ENCODE assay signal across 11 mouse cellular contexts in the genomic region with DNA sequence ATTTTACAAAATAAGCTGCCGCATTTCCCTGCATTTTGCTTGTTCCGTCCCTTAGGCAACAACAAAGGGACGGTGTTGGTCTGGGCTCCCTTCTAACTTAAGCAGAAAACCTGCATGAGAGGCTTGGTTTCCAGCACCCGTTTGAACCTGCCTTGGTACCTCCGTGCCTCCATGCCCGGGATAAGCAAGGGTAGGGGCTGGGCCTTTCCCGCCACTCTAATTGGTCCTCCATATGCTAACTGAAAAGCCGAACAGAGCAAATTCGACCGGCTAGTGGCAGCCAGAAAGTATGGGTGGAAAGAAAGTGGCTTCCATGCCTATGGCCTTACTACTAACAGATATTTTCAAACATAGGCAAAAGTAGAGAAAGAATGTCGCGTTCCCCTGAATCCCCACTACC. TPM values are rescaled to one million over a fixed set of nuclear protein-coding genes. Genes with fewer than 3 reads are reported as not detected.
DNase-seq lines count a peak whose midpoint lies in the region; ATAC-seq lines count a peak whose summit lies in the region.
"Had no signal": no experiment of that assay in that cellular context is flagged by ENCODE, and none has a peak within 500 bp of the region (broad histone marks: within the 10 kb centered on the region; RNA-seq: fewer than 3 reads in every experiment).

No protein-coding gene starts in this region.

- peak overlapping the region; percentile 67 for H3K4me2 ChIP-seq in heart, embryonic 16.5 days (ENCODE audit: low read depth, low read length)
- H3K4me2 ChIP-seq in hindbrain, embryonic 12.5 days (replicated peaks), result peak overlapping the region; percentile 81
- H3K4me2 ChIP-seq in midbrain, embryonic 14.5 days (ENCODE audit: low read length), result peak overlapping the region; percentile 59; the same call in 1 of the 2 replicates

- no peak for DNase-seq in heart, adult 8-10 months (ENCODE audit: low spot score)
- DNase-seq in ZHBTc4 (ENCODE audit: low read depth, low spot score), result peak; percentile 29
- no peak for DNase-seq in midbrain, embryonic 14.5 days
- no peak for DNase-seq in gastrocnemius, postnatal 14 days
- DNase-seq in kidney, postnatal 14 days, result no peak
- DNase-seq: gastrocnemius, postnatal 25 days had no signal

- no peak for ATAC-seq in heart, embryonic 16.5 days (replicated peaks; ENCODE audit: extremely low read depth, insufficient read depth, low FRiP score)
- ATAC-seq in hindbrain, embryonic 12.5 days (ENCODE audit: low FRiP score), result no peak
- no peak for ATAC-seq in midbrain, embryonic 14.5 days (ENCODE audit: low FRiP score, low TSS enrichment)
- ATAC-seq in megakaryocyte-erythroid progenitor cell, adult 5-6 weeks (replicated peaks; ENCODE audit: low FRiP score, low TSS enrichment, poor library complexity, severe bottlenecking), result no peak
- ATAC-seq: CD4-positive, CD25-positive, alpha-beta regulatory T cell, adult 4 months had no signal

- H3K9me3 ChIP-seq in heart, embryonic 16.5 days (replicated peaks; ENCODE audit: control insufficient read depth, low read length), result no peaks in the 10 kb centered on the region
- H3K9me3 ChIP-seq in hindbrain, embryonic 12.5 days (replicated peaks), result no peaks in the 10 kb centered on the region
- no peaks in the 10 kb centered on the region for H3K9me3 ChIP-seq in midbrain, embryonic 14.5 days (ENCODE audit: control insufficient read depth, low read length)

- no peak overlapping the region for H3K9ac ChIP-seq in heart, embryonic 16.5 days (ENCODE audit: low read length)
- H3K9ac ChIP-seq in hindbrain, embryonic 12.5 days, result no peak overlapping the region
- H3K9ac ChIP-seq in midbrain, embryonic 14.5 days (replicated peaks; ENCODE audit: low read length), result no peak overlapping the region

- intact Hi-C loops in gastrocnemius, postnatal 14 days (cut with DNase I; ENCODE audit: low total_unique reads), result no loop called here

- peaks cover 16% of the 10 kb centered on the region for H3K4me1 ChIP-seq in heart, embryonic 16.5 days (ENCODE audit: control insufficient read depth, insufficient read depth, low read length)
- H3K4me1 ChIP-seq in hindbrain, embryonic 12.5 days, result peaks cover 38% of the 10 kb centered on the region
- H3K4me1 ChIP-seq in midbrain, embryonic 14.5 days (ENCODE audit: control insufficient read depth, insufficient read depth, low read length), result peaks cover 17% of the 10 kb centered on the region

- 36% methylated on average over 12 of the region's 12 CpGs for WGBS in heart, embryonic 16.5 days
- WGBS in hindbrain, embryonic 12.5 days, result 15% methylated on average over 12 of the region's 12 CpGs
- WGBS in midbrain, embryonic 14.5 days, result 20% methylated on average over 12 of the region's 12 CpGs

- no peak overlapping the region for H3K4me3 ChIP-seq in heart, embryonic 16.5 days (ENCODE audit: low read length)
- H3K4me3 ChIP-seq in hindbrain, embryonic 12.5 days, result no peak overlapping the region
- H3K4me3 ChIP-seq in midbrain, embryonic 14.5 days (replicated peaks; ENCODE audit: low read depth, low read length), result peak overlapping the region; percentile 37; the same call in 1 of the 2 replicates
- H3K4me3 ChIP-seq: myocyte had no signal

- H3K27me3 ChIP-seq in heart, embryonic 16.5 days (ENCODE audit: control insufficient read depth, insufficient read depth, low read length), result peaks cover 69% of the 10 kb centered on the region
- peaks cover 52% of the 10 kb centered on the region for H3K27me3 ChIP-seq in hindbrain, embryonic 12.5 days
- H3K27me3 ChIP-seq in midbrain, embryonic 14.5 days (ENCODE audit: control insufficient read depth, insufficient read depth, low read length), result peaks cover 43% of the 10 kb centered on the region

- H3K27ac ChIP-seq in heart, embryonic 16.5 days (ENCODE audit: low read length), result no peak overlapping the region
- no peak overlapping the region for H3K27ac ChIP-seq in hindbrain, embryonic 12.5 days
- no peak overlapping the region for H3K27ac ChIP-seq in midbrain, embryonic 14.5 days (replicated peaks; ENCODE audit: low read depth, low read length)

- H3K36me3 ChIP-seq in heart, embryonic 16.5 days (ENCODE audit: control insufficient read depth, insufficient read depth), result no peaks in the 10 kb centered on the region
- H3K36me3 ChIP-seq in hindbrain, embryonic 12.5 days, result no peaks in the 10 kb centered on the region
- H3K36me3 ChIP-seq in midbrain, embryonic 14.5 days (ENCODE audit: control insufficient read depth, insufficient read depth, low read length), result no peaks in the 10 kb centered on the region

RNA-seq across cellular contexts. Expression of a gene that starts 0.5 kb away (rescaled TPM):
- polyA plus RNA-seq in heart, embryonic 16.5 days (2015; fragmentation: Nextera tagmentation; extraction: Ambion mirVana), result 6.5 and 7.6 TPM in 2 replicates
- not detected for total RNA-seq in heart, adult 8-10 months (2022)
- 655 and 681 TPM in 2 replicates for polyA plus RNA-seq in hindbrain, embryonic 12.5 days (2016; fragmentation: Nextera tagmentation; extraction: Ambion mirVana)
- 34.8 and 35.1 TPM in 2 replicates for polyA plus RNA-seq in midbrain, embryonic 14.5 days (2014; fragmentation: Nextera tagmentation; extraction: Ambion mirVana)
- total RNA-seq in gastrocnemius, postnatal 14 days (2021), result 1 to 10 TPM; 1.4 to 1.7 TPM
- total RNA-seq in megakaryocyte-erythroid progenitor cell, adult 5-6 weeks (2014; fragmentation: Nextera tagmentation), result not detected in 2 replicates
- not detected in 2 replicates for total RNA-seq in megakaryocyte-erythroid progenitor cell, adult 5-6 weeks (2017)
- polyA plus RNA-seq: CD4-positive, CD25-positive, alpha-beta regulatory T cell, adult 4 months had no signal

RNA-seq across cellular contexts. Expression of a gene that starts 29.8 kb away (rescaled TPM):
- 90.3 and 101 TPM in 2 replicates for polyA plus RNA-seq in heart, embryonic 16.5 days (2015; fragmentation: Nextera tagmentation; extraction: Ambion mirVana)
- total RNA-seq in heart, adult 8-10 months (2022), result 10 to 100 TPM; 27.3 to 32.4 (median 29.6) TPM
- 117 and 128 TPM in 2 replicates for polyA plus RNA-seq in hindbrain, embryonic 12.5 days (2016; fragmentation: Nextera tagmentation; extraction: Ambion mirVana)
- polyA plus RNA-seq in midbrain, embryonic 14.5 days (2014; fragmentation: Nextera tagmentation; extraction: Ambion mirVana), result 111 and 114 TPM in 2 replicates
- total RNA-seq in gastrocnemius, postnatal 14 days (2021), result 10 to 100 TPM; 18.4 to 22.7 TPM
- 94.9 and 125 TPM in 2 replicates for total RNA-seq in megakaryocyte-erythroid progenitor cell, adult 5-6 weeks (2014; fragmentation: Nextera tagmentation)
- 123 and 136 TPM in 2 replicates for total RNA-seq in megakaryocyte-erythroid progenitor cell, adult 5-6 weeks (2017)
